Mouse (Mus musculus) heart, postnatal 0 days (tissue): ENCODE data around the gene Btc.

ENCODE experiments used
- CTCF ChIP-seq: IDR thresholded peaks from 2 replicates; pipeline ENCODE4 v1.5.1; 2016; ENCODE audit warnings: antibody characterized with exemption, control low read depth, low read depth
- EP300 ChIP-seq: IDR thresholded peaks from 2 replicates; pipeline ENCODE4 v1.6.1; 2016; ENCODE audit warnings: antibody characterized with exemption, low read depth

DNA sequence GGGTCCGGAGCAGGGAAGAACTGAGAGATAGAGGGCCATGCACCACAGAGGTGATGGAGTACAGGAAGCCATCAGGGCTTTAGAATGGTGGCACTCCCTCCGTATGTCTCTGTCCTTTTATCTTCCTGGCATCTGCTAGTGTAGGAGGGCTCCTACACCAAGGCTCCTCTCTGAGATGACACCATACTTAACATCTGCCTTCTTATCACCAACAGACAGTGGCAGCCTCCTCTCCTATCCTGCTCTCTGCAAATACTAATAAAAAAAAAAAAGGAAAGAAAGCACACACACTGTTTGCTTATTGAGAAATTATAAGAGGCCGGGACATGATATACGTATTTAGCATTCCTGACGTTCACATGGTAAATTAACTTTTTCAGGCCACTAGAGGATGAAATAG lies 1.5 kb upstream of the Btc start:
- TF ChIP-seq CTCF: no peak
- TF ChIP-seq EP300: no peak
